Mouse (Mus musculus) neural tube, embryonic 12.5 days (tissue): Measurements from ENCODE around the gene Dek. TPM values are rescaled to one million over a fixed set of nuclear protein-coding genes. Genes with fewer than 3 reads are reported as not detected.

Experiments used
- ATAC-seq: fragments of 200-750 bp; cut with Nextera tagmentation; 2 replicates; pipeline ENCODE4 v1.8.0; 2017; ENCODE audit warnings: low read depth, mild to moderate bottlenecking, moderate TSS enrichment, moderate library complexity; ENCODE audit not compliant: low FRiP score
- H3K27ac ChIP-seq: fragments of 300-500 bp; sonication (generic); 2 replicates; pipeline ENCODE4 v1.5.1; 2016
- H3K27me3 ChIP-seq: fragments of 300-500 bp; sonication (generic); replicated peaks from 2 replicates; pipeline ENCODE4 v1.6.1; 2016; ENCODE audit warnings: mild to moderate bottlenecking
- H3K36me3 ChIP-seq: fragments of 300-500 bp; sonication (generic); 2 replicates; pipeline ENCODE4 v1.6.1; 2016; ENCODE audit warnings: mild to moderate bottlenecking
- H3K4me1 ChIP-seq: fragments of 300-500 bp; sonication (generic); 2 replicates; pipeline ENCODE4 v1.6.1; 2016
- H3K4me2 ChIP-seq: fragments of 300-500 bp; sonication (generic); replicated peaks from 2 replicates; pipeline ENCODE4 v1.6.1; 2016; ENCODE audit warnings: mild to moderate bottlenecking
- H3K4me3 ChIP-seq: fragments of 300-500 bp; sonication (generic); 2 replicates; pipeline ENCODE4 v1.5.1; 2016
- H3K9ac ChIP-seq: fragments of 300-500 bp; sonication (generic); 2 replicates; pipeline ENCODE4 v1.6.1; 2016; ENCODE audit warnings: mild to moderate bottlenecking
- H3K9me3 ChIP-seq: fragments of 300-500 bp; sonication (generic); 2 replicates; pipeline ENCODE4 v1.6.1; 2016; ENCODE audit warnings: mild to moderate bottlenecking
- WGBS: fragments of 180-500 bp; shearing (Covaris S2); methylation state at CpG from one replicate; pipeline ENCODE4 v1.1.7; 2016; 5-methylcytosine and 5-hydroxymethylcytosine counted together
- polyA plus RNA-seq: library from polyadenylated mRNA; unstranded; fragments of >200 nt; fragmentation: Nextera tagmentation; extraction: Ambion mirVana; gene quantifications from 2 replicates; pipeline ENCODE4 v1.2.1, GENCODE M21; 2016

Dek gene
- polyA plus RNA-seq, 1 experiment from 2014 or later, result 224 TPM

- Histone ChIP-seq H3K4me1 (no peaks in the 10 kb centered on the region), H3K4me2 (no peak overlapping the region), H3K36me3 (peaks cover 60% of the 10 kb centered on the region), H3K4me3 (no peak overlapping the region), H3K27me3 (no peaks in the 10 kb centered on the region), H3K27ac (no peak overlapping the region), H3K9me3 (no peaks in the 10 kb centered on the region), H3K9ac (no peak overlapping the region)
- WGBS, result 97% methylated on average over 13 of the region's 13 CpGs
- no peak for ATAC-seq
Observed at GRCm38 (mm10) chr13:47071871-47072270, 34.1 kb downstream of the Dek start.

- ATAC-seq, result no peak
- 79% methylated on average over 15 of the region's 15 CpGs for whole genome bisulfite sequencing
- peaks cover 64% of the 10 kb centered on the region for H3K36me3 ChIP-seq
Observed at GRCm38 (mm10) chr13:47070329-47071080, 35.5 kb downstream of the Dek start.

GRCm38 (mm10) chr13:47067001-47067400 lies 39.0 kb downstream of the Dek start:
- Histone ChIP-seq H3K4me1 (no peaks in the 10 kb centered on the region), H3K9me3 (no peaks in the 10 kb centered on the region), H3K27me3 (no peaks in the 10 kb centered on the region), H3K36me3 (peaks cover 54% of the 10 kb centered on the region), H3K4me3 (no peak overlapping the region), H3K4me2 (no peak overlapping the region), H3K27ac (no peak overlapping the region), H3K9ac (no peak overlapping the region)
- no peak for ATAC-seq
- WGBS, result 91% methylated on average over 6 of the region's 6 CpGs

More at GRCm38 (mm10) chr13:47070329-47071080, 35.5 kb downstream of the Dek start:
- Histone ChIP-seq H3K27me3 (no peaks in the 10 kb centered on the region), H3K4me3 (no peak overlapping the region), H3K4me2 (no peak overlapping the region), H3K9ac (no peak overlapping the region), H3K4me1 (no peaks in the 10 kb centered on the region), H3K27ac (no peak overlapping the region), H3K9me3 (no peaks in the 10 kb centered on the region)

- Histone ChIP-seq H3K4me3 (no peak overlapping the region), H3K36me3 (peaks cover 50% of the 10 kb centered on the region), H3K4me2 (no peak overlapping the region), H3K27me3 (no peaks in the 10 kb centered on the region), H3K9ac (no peak overlapping the region), H3K9me3 (no peaks in the 10 kb centered on the region), H3K4me1 (no peaks in the 10 kb centered on the region), H3K27ac (no peak overlapping the region)
- no peak for ATAC-seq
- WGBS, result 96% methylated on average over 10 of the region's 10 CpGs
Observed at GRCm38 (mm10) chr13:47066516-47066915, 39.5 kb downstream of the Dek start.

GRCm38 (mm10) chr13:47063985-47064760 lies 41.8 kb downstream of the Dek start:
- Histone ChIP-seq H3K4me1 (no peaks in the 10 kb centered on the region), H3K9ac (no peak overlapping the region), H3K4me2 (no peak overlapping the region), H3K27ac (no peak overlapping the region), H3K9me3 (no peaks in the 10 kb centered on the region), H3K4me3 (no peak overlapping the region), H3K36me3 (peaks cover 56% of the 10 kb centered on the region), H3K27me3 (no peaks in the 10 kb centered on the region)
- ATAC-seq, result no peak
- 89% methylated on average over 15 of the region's 15 CpGs for WGBS

- Histone ChIP-seq H3K9ac (no peak overlapping the region), H3K36me3 (peaks cover 49% of the 10 kb centered on the region), H3K4me3 (no peak overlapping the region), H3K4me1 (no peaks in the 10 kb centered on the region), H3K27me3 (no peaks in the 10 kb centered on the region), H3K27ac (no peak overlapping the region), H3K9me3 (no peaks in the 10 kb centered on the region), H3K4me2 (no peak overlapping the region)
- 94% methylated on average over 17 of the region's 17 CpGs for WGBS
- no peak for ATAC-seq
Observed at GRCm38 (mm10) chr13:47062756-47063155, 43.2 kb downstream of the Dek start.

GRCm38 (mm10) chr13:47056781-47057180 lies 49.2 kb downstream of the Dek start:
- Histone ChIP-seq H3K9ac (no peak overlapping the region), H3K36me3 (peaks cover 50% of the 10 kb centered on the region)

GRCm38 (mm10) chr13:47056126-47056525 lies 49.9 kb downstream of the Dek start:
- Histone ChIP-seq H3K4me1 (no peaks in the 10 kb centered on the region), H3K9ac (no peak overlapping the region), H3K27ac (no peak overlapping the region), H3K36me3 (peaks cover 55% of the 10 kb centered on the region), H3K4me2 (no peak overlapping the region), H3K27me3 (no peaks in the 10 kb centered on the region), H3K9me3 (no peaks in the 10 kb centered on the region), H3K4me3 (no peak overlapping the region)
- no peak for ATAC-seq
- WGBS, result 91% methylated on average over 11 of the region's 11 CpGs

More at GRCm38 (mm10) chr13:47056781-47057180, 49.2 kb downstream of the Dek start:
- Histone ChIP-seq H3K27ac (no peak overlapping the region), H3K4me1 (no peaks in the 10 kb centered on the region), H3K9me3 (no peaks in the 10 kb centered on the region), H3K4me3 (no peak overlapping the region), H3K27me3 (no peaks in the 10 kb centered on the region), H3K4me2 (no peak overlapping the region)
- no peak for ATAC-seq
- 97% methylated on average over 5 of the region's 5 CpGs for WGBS

- Histone ChIP-seq H3K9ac (no peak overlapping the region), H3K4me3 (no peak overlapping the region), H3K4me2 (no peak overlapping the region), H3K36me3 (peaks cover 61% of the 10 kb centered on the region), H3K9me3 (no peaks in the 10 kb centered on the region), H3K27ac (no peak overlapping the region), H3K4me1 (no peaks in the 10 kb centered on the region), H3K27me3 (no peaks in the 10 kb centered on the region)
- no peak for ATAC-seq
- 54% methylated on average over 10 of the region's 10 CpGs for WGBS
Observed at GRCm38 (mm10) chr13:47053971-47054370, 52.0 kb downstream of the Dek start.

- no peak overlapping the region for H3K27ac ChIP-seq
- no peaks in the 10 kb centered on the region for H3K27me3 ChIP-seq
- ATAC-seq, result no peak
- WGBS, result 88% methylated on average over 4 of the region's 4 CpGs
- no peaks in the 10 kb centered on the region for H3K9me3 ChIP-seq
- H3K4me2 ChIP-seq, result no peak overlapping the region
- H3K9ac ChIP-seq, result no peak overlapping the region
- H3K4me3 ChIP-seq, result no peak overlapping the region
- no peaks in the 10 kb centered on the region for H3K4me1 ChIP-seq
- H3K36me3 ChIP-seq, result peaks cover 55% of the 10 kb centered on the region
Observed at GRCm38 (mm10) chr13:47050009-47050408, 56.0 kb downstream of the Dek start.

GRCm38 (mm10) chr13:47047996-47048395 lies 58.0 kb downstream of the Dek start:
- peaks cover 9% of the 10 kb centered on the region for H3K4me1 ChIP-seq
- H3K4me3 ChIP-seq, result no peak overlapping the region
- H3K9me3 ChIP-seq, result no peaks in the 10 kb centered on the region
- peaks cover 42% of the 10 kb centered on the region for H3K36me3 ChIP-seq
- H3K27ac ChIP-seq, result no peak overlapping the region
- H3K9ac ChIP-seq, result no peak overlapping the region
- H3K4me2 ChIP-seq, result no peak overlapping the region
- no peak for ATAC-seq
- WGBS, result 90% methylated on average over 4 of the region's 4 CpGs
- H3K27me3 ChIP-seq, result no peaks in the 10 kb centered on the region

- Histone ChIP-seq H3K9me3 (no peaks in the 10 kb centered on the region), H3K27me3 (no peaks in the 10 kb centered on the region), H3K4me1 (peaks cover 14% of the 10 kb centered on the region), H3K27ac (peak within 1 kb of the TSS; percentile 46; the same call in 1 of the 2 replicates), H3K4me3 (peak within 1 kb of the TSS; percentile 75), H3K36me3 (peaks cover 12% of the 10 kb centered on the region; the same call in 1 of the 2 replicates), H3K4me2 (peak within 1 kb of the TSS; percentile 85), H3K9ac (peak within 1 kb of the TSS; percentile 78)
- WGBS, result 15% methylated on average over 10 of the region's 10 CpGs
- ATAC-seq, result no peak
Observed at GRCm38 (mm10) chr13:47044617-47044947, 61.4 kb downstream of the Dek start, which contains the start of gene Tpmt. Gene Tpmt (minus strand): TSS chr13:47044737.
